In the genomic region with DNA sequence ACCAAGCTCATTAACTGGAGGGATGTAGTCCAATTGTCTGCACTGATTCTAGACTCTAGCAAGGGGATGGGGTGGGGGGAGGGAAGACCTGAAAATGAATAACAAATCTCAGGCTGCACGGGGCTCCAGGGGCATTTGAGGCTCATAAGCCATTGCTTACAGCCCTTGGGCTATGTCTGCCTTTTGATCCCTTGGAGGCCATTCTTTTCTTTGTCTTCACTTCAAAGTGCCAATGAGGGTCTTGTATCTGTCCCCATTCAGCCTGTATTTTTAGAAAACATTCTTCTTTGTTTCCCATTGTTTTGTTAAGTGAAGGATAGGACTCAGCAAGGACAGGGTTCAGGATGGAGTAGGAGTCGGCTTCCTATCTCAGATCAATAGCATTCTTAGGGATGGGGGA, we compare ENCODE assay signal across 18 mouse cellular contexts.
"Had no signal": no experiment of that assay in that cellular context is flagged by ENCODE, and none has a peak within 500 bp of the region (broad histone marks: within the 10 kb centered on the region; RNA-seq: fewer than 3 reads in every experiment).

No protein-coding gene starts in this region.

- H3K4me1 ChIP-seq: kidney, embryonic 15.5 days; liver, embryonic 13.5 days; midbrain, embryonic 15.5 days had no signal

- H3K4me3 ChIP-seq: kidney, embryonic 15.5 days; left cerebral cortex, adult 2 months; liver, embryonic 13.5 days; midbrain, embryonic 12.5 days; midbrain, embryonic 15.5 days; neural tube, embryonic 12.5 days; neural tube, embryonic 15.5 days had no signal

- H3K27me3 ChIP-seq: kidney, embryonic 15.5 days; liver, embryonic 13.5 days; midbrain, embryonic 12.5 days; midbrain, embryonic 15.5 days; neural tube, embryonic 12.5 days; neural tube, embryonic 15.5 days had no signal

- H3K9ac ChIP-seq: kidney, embryonic 15.5 days; liver, embryonic 13.5 days; midbrain, embryonic 12.5 days; midbrain, embryonic 15.5 days; neural tube, embryonic 12.5 days; neural tube, embryonic 15.5 days had no signal

- H3K27ac ChIP-seq: kidney, embryonic 15.5 days; left cerebral cortex, adult 2 months; liver, embryonic 13.5 days; macrophage; midbrain, embryonic 12.5 days; midbrain, embryonic 15.5 days; neural tube, embryonic 12.5 days; neural tube, embryonic 15.5 days; stomach, postnatal 0 days had no signal

- DNase-seq: kidney, postnatal 10 days; kidney, postnatal 36 days; layer of hippocampus, postnatal 36 days; liver, embryonic 13.5 days; lung, adult 2 months; right cerebral cortex, adult 18-20 months; right cerebral cortex, postnatal 14 days; right cerebral cortex, postnatal 4 days; thymus, adult 2 months; thymus, postnatal 25 days had no signal

- H3K36me3 ChIP-seq: kidney, embryonic 15.5 days; liver, embryonic 13.5 days; midbrain, embryonic 12.5 days; midbrain, embryonic 15.5 days; neural tube, embryonic 12.5 days; neural tube, embryonic 15.5 days had no signal

- H3K9me3 ChIP-seq: kidney, embryonic 15.5 days; liver, embryonic 13.5 days; midbrain, embryonic 12.5 days; midbrain, embryonic 15.5 days; neural tube, embryonic 12.5 days; neural tube, embryonic 15.5 days had no signal
